Mouse (Mus musculus): ENCODE measurements at regions not wholly inside any gene's neighbourhood (a gene's known extent, or its start where the extent isn't known, plus 50 kb on each side); places are given as distances from the start of the nearest gene placed in this dataset.

DNA sequence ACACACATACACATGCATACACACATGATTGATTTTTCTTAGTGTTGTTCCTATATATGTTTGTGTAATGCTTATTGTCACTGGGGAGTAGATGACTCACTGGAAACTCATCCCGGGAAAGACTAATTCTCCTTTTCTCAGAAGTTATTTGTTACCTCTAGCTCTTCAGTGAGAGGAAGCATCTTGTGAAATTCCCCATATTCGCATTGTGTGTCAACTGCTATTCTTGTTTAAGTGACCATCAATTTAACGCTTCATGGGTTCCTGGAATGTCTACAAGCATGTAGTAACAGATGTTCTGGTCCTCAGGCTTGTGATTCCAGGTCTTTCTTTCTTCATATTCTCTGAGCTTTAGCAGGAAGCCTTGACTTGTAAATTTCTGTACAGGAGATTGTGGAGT is 720.0 kb downstream of the Rpia start:
- no peak for TF ChIP-seq CTCF (IDR thresholded peaks at IDR 0.05; ENCODE audit: extremely low read depth, insufficient read depth, insufficient read length, insufficient replicate concordance)
- TF ChIP-seq POLR2A (IDR thresholded peaks at IDR 0.05; ENCODE audit: low read depth, low read length) = no peak

All from spleen, adult 2 months (tissue).